Mouse (Mus musculus): ENCODE measurements at regions not wholly inside any gene's neighbourhood (a gene's known extent, or its start where the extent isn't known, plus 50 kb on each side); places are given as distances from the start of the nearest gene placed in this dataset.

DNA sequence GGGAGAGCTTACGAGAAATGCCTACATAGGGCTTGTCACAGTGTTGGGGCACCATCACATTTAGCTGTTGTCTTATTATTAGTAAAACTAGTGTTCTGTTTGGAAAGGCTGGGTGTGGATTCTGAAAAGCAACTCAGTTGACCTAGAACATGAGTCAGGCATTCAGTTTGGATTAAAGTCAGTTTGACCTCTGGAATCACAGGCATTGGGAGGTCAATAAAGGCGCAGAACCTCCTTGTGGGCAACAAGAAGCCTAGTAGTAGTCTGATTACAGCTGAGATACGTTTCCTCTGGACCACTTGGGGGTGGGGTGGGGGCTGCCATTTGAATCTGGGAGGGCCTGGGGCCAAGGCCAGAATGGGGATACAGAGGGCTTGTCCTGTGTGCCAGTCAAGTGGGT is 52.1 kb upstream of the Map3k1 start:
- ATAC-seq (replicated peaks; ENCODE audit: insufficient number of reproducible peaks, low FRiP score, low TSS enrichment, poor library complexity, severe bottlenecking), result no peak

DNA sequence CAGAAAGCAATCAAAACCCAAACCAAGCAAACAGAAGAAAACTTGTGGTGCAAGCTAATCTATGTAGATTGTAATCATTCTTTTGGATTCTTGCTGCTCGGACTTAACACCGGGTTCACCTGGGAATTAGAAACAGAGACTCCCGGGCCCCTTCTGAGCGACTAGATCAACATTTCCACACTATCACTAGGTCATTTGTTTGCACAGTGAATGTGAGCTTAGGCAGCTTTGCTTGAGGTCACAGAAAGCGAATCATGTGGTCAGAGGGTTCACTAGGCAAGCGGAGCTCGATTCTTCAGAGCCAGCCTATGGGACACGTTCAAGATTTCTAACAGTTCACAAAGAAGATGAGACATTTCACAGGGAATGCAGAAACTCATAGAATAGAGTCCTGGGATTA is 53.5 kb upstream of the Map3k1 start:
- ATAC-seq (replicated peaks; ENCODE audit: insufficient number of reproducible peaks, low FRiP score, low TSS enrichment, poor library complexity, severe bottlenecking), result no peak

DNA sequence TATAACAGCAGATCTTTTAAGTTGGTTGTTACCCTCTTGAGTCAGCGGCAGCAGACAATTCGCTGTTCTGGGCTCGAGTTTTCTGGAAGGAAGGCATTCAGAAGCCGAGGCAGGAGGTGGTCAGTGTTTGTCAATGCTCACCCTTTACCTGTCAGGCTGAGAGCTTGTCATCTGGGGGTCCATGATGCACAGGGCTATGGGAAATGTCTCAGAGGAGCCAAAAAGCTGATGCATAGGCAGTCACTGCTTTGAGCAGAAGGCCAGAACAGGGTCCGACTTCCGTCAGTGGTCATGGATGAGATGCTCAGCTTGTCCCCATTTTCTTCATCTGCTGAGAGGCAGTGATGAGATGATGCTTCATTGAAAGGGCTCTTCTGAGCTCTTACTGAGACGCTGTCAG is 57.2 kb upstream of the Map3k1 start:
- no peak for ATAC-seq (replicated peaks; ENCODE audit: insufficient number of reproducible peaks, low FRiP score, low TSS enrichment, poor library complexity, severe bottlenecking)

DNA sequence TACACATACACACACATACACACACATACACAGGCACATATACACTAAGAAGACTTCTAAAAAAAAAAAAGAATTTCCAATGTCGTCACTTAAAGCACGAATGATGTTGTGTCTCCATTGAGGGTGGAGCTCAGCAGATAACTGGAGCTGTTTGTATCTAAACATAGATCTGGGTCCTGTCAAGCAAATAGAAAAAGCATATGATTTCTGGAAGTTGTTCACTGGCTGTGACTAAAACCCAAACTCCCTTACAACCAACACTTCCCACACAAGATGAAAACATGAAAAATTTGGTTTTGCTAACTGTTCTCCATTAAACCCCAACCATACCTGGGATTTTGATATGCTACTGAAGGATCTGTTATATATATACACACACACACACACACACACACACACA is 58.5 kb upstream of the Map3k1 start:
- no peak for ATAC-seq (replicated peaks; ENCODE audit: insufficient number of reproducible peaks, low FRiP score, low TSS enrichment, poor library complexity, severe bottlenecking)

DNA sequence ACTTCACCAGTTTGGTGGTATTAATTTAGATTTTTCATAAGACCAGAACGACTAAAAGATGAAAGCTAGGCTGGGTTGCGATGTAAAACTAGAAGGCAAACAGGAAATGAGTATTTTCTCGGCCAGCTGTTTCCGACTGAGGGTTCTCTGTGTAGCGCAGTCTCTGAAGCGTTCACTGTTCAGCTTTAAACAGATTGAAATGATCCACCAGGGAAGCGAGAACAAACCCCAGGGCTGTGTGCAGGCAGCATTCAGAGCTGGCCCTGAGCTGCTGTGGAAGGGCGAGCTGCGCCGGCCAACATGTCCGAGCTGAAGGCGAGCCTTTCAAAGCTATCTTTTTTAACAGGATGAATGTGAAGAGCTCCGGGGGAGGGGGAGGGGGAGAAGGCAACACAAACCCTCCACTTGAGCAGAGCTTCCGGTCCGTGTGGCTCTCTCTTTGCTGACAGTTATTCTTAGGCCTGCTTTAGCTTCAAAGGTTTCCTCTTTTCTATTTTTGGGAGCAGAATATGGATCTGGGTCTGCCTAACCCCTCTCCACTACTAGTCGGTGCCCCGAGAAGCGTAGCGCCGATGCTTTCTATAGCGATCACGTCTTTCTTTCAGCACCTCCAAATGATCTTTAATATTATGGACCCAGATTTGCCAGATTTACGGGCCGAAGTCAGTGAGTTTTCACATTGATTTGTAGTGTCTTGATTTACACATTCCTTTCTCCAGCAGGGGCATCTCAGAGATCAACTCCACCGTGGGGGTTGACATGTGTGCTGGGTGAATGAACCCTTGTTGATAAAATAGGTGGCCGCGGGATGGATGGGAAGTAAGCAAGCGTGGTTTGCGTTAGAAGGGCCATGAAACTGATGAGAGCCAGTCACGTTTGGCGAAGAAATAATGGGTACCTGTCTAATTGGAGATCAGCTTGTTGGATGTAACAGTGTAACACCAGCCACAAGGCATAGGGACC is 59.3 kb upstream of the Map3k1 start:
- peak; percentile 60 for ATAC-seq (replicated peaks; ENCODE audit: insufficient number of reproducible peaks, low FRiP score, low TSS enrichment, poor library complexity, severe bottlenecking)

DNA sequence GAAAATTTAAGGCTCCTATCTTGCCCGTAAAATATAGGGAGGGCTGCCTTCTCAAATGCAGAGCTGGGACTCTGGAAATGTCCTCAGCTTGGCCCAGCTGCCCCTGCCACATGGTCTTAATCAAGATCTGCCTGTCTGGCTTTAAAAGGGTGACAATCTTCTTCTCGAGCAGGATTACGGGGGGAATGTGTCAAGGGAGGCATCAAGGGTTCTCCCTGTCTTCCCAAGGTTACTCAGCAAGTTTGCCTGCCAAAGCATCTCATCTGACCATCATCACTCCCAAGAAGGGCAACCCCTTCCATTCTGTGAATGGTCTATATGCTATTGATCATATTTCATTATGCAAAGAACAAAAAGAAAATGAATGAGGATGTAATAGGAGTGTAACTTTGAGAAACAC is 60.2 kb upstream of the Map3k1 start:
- no peak for ATAC-seq (replicated peaks; ENCODE audit: insufficient number of reproducible peaks, low FRiP score, low TSS enrichment, poor library complexity, severe bottlenecking)

DNA sequence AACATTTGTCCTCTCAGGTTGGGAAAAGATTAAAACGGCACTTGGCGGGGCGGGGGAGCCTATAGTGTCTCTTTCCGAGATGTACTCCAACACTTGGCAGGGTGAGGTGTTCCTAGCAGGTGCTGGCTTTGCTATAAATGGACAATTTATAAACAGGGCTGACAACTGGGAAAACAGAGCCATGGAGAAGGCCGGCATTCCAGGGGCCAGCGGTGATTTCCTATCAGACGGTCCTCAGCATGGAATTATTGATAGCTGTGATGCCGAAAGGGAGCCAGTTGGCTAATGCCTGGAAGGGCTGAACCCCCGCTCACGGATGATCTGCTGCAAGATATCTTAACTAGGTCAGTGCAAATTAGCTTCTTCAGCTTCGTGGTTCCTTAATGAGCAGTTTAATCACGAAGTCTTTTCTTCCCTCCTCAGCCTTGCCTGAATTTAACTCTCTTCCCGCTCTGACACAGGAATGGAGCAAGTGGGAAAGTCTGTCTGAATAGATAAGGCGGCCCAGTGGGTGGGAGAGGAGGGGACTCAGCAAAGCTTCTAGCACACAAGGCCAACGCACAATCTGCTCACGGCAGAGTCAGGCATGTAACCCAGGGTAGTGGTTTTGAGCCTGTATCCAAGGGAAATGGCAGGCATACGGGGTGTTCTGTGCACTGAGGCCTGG is 61.1 kb upstream of the Map3k1 start:
- ATAC-seq (replicated peaks; ENCODE audit: insufficient number of reproducible peaks, low FRiP score, low TSS enrichment, poor library complexity, severe bottlenecking), result no peak

DNA sequence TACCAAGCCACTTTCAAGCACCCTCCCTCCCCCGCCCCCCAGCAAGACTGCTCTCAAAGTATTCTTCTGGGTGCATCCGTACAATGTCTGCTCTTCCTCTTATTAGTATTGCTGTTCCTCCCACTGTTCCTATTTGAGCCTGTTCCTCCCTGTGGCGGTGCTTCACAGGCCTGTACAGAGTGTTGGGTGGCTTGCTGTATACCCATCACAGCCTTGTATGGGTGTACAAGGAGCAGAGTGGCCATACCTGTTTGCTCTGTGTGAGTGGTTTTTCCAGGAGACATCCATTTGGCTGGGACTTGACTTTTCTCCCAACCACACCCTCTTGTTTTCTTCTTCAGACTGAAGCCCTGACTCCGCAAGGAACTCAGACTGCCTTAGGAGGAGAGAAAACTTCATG is 61.7 kb upstream of the Map3k1 start:
- no peak for ATAC-seq (replicated peaks; ENCODE audit: insufficient number of reproducible peaks, low FRiP score, low TSS enrichment, poor library complexity, severe bottlenecking)

DNA sequence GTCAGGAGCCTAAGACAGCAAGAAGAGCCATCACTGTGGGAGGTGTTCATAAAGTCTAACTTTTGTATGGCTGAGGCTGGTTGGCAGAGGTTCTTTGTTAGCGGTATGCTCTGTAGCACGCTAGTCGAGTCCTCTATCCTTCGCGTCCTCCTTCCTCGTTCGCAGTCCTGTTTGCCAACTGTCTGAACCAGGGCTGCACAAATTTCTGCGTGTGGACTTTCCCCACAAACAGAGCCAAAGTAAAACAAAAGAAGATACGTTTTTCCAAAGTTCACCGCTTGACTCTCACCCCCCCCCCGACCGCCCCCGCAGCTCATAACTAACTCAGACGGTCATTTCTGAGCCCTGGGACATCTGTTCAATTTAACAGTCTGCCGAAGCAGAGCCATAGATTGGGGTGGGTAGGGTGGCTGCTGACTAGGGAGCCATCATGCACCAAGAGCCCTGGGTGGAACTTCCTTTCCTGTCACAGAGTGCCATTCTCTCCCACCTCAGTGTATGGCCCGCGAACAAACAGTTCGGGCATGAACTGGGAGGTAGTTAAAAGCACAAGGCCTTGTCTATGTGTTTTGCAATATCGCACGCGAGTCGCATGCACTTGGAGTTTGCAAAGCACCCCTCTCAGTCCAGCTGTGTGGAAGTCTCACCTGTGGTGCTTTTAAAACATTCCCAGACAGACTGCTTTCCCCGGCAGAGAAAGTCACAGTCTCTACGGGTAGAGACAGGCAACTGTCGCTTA is 63.0 kb upstream of the Map3k1 start:
- ATAC-seq (replicated peaks; ENCODE audit: insufficient number of reproducible peaks, low FRiP score, low TSS enrichment, poor library complexity, severe bottlenecking), result no peak

DNA sequence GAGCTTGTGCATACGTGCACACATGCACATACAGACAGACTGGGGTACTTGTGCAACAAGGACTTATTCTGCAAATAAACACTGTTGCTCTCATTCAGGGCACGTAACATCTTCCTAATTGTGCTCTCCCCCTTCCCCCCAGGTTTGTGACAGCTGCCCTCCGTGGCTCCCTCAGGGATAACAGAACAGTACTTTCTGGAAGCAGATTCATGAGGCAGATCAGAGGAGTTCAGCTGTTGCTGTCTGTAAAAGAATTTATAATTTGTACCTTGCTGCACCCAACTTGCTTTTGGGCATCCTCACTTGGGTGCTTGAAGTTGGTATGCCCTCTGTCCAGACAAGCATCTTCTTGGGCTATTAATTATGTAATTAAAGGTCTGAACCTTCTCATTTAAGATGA is 65.5 kb upstream of the Map3k1 start:
- no peak for ATAC-seq (replicated peaks; ENCODE audit: insufficient number of reproducible peaks, low FRiP score, low TSS enrichment, poor library complexity, severe bottlenecking)

DNA sequence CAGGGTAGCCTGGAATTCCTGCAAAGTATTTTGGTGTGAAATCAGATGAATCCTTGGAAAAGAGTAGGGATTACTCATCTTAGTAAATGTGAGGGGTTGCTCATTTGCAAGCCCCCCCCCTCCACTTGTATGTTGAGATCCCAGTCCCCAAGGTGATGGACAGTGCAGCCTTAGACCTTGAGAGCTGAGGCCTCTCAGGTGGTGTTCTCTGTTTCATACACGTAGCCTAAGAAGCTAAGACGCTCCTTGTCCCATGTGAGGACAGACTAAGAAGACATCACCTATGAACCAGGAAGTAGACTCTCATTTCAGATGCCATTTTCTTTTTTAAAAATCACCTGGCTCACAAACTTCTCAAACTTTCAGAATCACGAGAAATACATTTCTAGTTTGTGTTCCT is 67.6 kb upstream of the Map3k1 start:
- no peak for ATAC-seq (replicated peaks; ENCODE audit: insufficient number of reproducible peaks, low FRiP score, low TSS enrichment, poor library complexity, severe bottlenecking)

DNA sequence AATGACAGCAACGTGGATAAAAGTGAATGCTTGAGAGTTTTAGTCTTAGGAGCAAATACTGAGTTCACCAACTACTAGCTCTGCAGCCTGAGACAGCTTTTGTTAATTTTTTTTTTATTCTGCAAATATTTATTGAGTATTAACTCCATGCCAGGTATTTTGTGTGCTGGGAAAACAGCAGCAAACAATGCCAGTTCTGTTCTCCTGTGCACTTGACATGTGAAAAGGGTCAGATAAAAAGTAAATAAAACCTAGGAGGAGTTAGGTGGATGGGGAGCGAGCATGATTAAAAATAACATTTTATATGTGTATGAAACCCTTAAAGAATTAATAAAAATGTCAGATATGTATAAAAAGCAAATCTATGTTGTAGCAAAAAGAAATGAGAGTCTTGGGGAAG is 68.1 kb upstream of the Map3k1 start:
- no peak for ATAC-seq (replicated peaks; ENCODE audit: insufficient number of reproducible peaks, low FRiP score, low TSS enrichment, poor library complexity, severe bottlenecking)

DNA sequence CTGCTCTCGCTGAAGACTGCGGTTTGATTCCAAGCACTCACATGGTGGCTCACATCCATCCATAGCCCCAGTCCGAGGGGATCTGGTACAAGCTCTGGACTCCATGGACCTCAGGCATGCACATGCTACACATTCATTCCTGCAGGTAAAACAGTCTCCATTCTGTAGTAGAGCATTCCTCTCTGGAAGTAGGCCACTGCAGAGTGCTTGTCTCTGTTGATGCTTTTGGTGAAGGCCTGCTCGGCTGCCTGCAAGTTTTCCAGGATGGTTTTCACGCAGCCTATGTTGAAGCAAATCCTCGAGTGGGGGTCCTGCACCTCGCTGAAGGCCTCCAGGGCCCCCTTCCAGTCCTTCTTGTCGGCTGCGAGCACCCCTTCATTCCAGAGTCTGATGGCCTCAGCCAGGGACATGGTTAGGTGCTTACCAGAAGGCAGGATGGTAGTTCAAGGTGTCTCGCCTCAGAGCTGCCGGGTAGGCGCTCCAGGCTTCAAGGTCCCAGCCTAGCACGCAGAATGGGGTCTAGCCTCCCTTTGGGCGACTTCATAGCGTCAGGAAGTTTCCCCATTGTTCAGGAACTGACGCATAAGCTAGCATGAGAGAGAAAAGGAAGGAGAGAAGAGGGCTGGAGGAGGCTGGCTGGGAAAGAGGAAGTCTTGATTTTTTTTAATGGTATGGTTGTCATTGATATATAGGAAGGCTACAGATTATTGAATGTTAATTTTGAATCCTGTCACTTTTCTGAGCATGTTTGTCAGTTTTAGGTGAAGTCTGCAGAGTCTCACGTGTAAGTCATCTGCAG is 75.2 kb upstream of the Map3k1 start:
- ATAC-seq (replicated peaks; ENCODE audit: insufficient number of reproducible peaks, low FRiP score, low TSS enrichment, poor library complexity, severe bottlenecking), result peak; percentile 61

DNA sequence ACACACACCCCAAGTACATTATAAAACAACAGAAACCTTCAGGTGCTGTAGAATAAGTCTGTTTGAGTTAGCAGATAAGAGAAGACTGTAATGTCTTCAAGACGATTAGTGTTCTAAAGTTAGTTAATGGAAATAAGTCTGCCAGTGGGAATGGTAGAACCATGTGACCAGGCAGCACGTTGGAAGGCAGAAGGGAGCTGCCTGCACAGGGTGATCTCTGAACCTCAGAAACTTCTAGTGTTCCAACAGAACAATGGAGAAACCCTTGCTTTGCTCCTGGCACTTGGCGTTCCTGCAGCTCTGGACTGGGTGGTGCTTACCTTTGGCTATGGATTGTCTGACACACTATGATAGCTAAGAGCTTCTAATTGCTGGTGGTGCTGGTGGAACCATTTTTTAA is 82.0 kb upstream of the Map3k1 start:
- no peak for ATAC-seq (replicated peaks; ENCODE audit: insufficient number of reproducible peaks, low FRiP score, low TSS enrichment, poor library complexity, severe bottlenecking)

DNA sequence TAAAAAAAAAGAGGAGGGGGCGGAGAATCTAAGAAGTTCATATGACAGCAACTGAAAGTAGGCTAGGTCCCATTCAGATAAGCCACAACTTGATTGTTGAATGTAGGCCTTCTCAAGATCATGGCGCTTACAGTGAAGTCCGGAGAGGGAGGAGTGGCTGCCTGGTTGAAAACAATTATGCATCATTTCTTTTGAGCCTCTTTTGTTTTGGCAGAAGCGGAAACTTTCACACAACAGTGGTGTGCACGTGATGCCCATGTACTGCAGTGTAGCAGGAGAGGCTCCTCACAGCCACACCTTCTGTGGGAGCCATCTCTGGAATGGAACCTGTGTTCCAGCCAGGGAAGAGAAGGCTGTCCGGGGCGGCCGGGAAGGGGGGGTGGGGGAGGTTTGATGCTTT is 83.3 kb upstream of the Map3k1 start:
- ATAC-seq (replicated peaks; ENCODE audit: insufficient number of reproducible peaks, low FRiP score, low TSS enrichment, poor library complexity, severe bottlenecking), result no peak

DNA sequence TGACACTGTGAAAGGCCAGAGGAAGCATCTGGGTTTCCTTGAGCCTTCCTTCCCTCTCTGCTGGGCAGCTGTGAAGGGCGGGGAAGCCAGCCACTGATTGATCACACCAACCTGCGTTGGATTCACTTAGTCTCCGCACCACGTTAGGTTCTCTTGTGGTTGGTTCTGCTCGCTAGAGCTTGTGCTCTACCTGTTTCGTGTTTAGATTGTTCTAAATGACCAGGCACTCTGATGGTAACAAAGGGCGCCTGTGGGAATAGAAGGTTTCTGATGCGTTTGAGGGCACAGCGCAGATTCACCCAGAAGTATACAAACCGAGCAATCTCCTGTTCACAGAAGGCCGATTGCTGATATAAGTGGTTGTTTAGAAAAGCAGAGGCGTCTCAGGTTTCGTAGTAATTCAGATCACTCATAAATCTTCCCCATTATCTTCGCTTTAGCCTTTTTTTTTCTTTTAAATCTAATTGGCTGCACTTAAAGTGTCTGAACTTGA is 84.5 kb upstream of the Map3k1 start:
- ATAC-seq (replicated peaks; ENCODE audit: insufficient number of reproducible peaks, low FRiP score, low TSS enrichment, poor library complexity, severe bottlenecking), result 0 out of 2 replicates have a peak, but pooled peaks have one; percentile 34

DNA sequence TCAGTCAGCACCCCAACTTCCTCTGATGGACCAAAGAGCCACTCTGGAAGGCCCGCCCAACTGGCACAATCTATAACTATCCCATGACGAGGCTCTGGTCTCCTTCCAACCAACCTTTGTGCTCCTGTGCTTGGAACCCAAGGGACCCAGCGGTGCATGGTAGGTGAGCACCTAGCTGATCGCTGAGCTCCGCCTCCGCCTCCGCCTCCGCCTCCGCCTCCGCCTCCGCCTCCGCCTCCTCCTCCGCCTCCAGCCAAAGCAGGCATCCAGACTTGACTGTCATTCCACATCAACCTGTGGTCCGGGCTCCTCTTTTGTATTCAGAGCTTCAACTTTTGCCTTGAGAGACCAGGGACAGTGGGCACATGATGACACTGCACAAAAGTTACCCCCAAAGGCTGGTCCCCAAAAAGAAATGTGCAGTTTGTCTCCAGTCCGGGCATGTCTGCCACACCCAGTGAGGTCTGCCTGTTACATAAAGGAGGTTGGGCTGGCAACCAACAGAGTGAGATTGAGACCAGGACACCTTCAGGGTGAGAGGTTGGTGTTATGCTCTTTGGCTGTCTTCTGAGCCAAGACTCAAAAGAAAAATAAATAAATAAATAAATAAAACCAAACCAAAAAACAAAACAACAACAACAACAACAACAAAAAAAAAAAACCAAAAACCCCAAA is 86.1 kb upstream of the Map3k1 start:
- no peak for ATAC-seq (replicated peaks; ENCODE audit: insufficient number of reproducible peaks, low FRiP score, low TSS enrichment, poor library complexity, severe bottlenecking)

DNA sequence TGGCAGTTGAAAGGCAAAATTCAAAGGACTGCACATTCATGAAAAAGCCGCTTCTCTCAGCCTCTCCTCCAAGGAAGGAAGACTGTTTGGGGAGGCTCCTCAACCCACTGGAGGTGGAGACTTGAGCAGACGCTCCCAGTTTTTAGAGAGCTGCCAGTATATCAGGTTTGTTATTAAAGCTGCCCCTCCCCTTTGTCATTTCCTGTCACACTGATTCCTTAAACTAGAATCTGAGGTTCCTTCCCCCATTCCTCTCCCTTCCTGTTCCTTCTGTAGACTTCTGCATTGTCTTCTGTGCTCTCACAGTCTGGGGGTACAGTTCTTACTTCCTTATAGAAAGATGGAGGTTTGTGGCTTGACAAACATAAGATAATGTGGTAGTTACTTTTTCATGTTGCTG is 87.5 kb upstream of the Map3k1 start:
- peak; percentile 89 for ATAC-seq (replicated peaks; ENCODE audit: insufficient number of reproducible peaks, low FRiP score, low TSS enrichment, poor library complexity, severe bottlenecking)

Measured in monocyte, adult 5-6 weeks (primary cell).